Mouse (Mus musculus): Measurements from ENCODE around the gene Tor1aip1.

GRCm38 (mm10) chr1:156066133-156066532 is 29.9 kb upstream of the Tor1aip1 start:
- no peak for TF ChIP-seq GATA1 (IDR thresholded peaks at IDR 0.05; ENCODE audit: borderline replicate concordance, low read length)
- TF ChIP-seq FLI1 (IDR thresholded peaks at IDR 0.05; ENCODE audit: low read length), result no peak

All from megakaryocyte, embryonic 14.5 days (primary cell).